In genomic region chr13:41468277-41468676, GRCm38 (mm10) we compare ENCODE assay signal across 24 mouse cellular contexts. TPM values are rescaled to one million over a fixed set of nuclear protein-coding genes. Genes with fewer than 3 reads are reported as not detected.
DNase-seq lines count a peak whose midpoint lies in the region; ATAC-seq and TF ChIP-seq lines count a peak whose summit lies in the region.
"Had no signal": no experiment of that assay in that cellular context is flagged by ENCODE, and none has a peak within 500 bp of the region (broad histone marks: within the 10 kb centered on the region; RNA-seq: fewer than 3 reads in every experiment).

No protein-coding gene starts in this region.

- no peaks in the 10 kb centered on the region for H3K27me3 ChIP-seq in liver, postnatal 0 days (ENCODE audit: insufficient read depth, low read length)
- H3K27me3 ChIP-seq in liver, embryonic 11.5 days (replicated peaks; ENCODE audit: control insufficient read depth, insufficient read depth, low read length): no peaks in the 10 kb centered on the region
- H3K27me3 ChIP-seq: embryonic facial prominence, embryonic 15.5 days; limb, embryonic 12.5 days; midbrain, embryonic 13.5 days had no signal

- no peak for DNase-seq in liver, postnatal 0 days
- no peak for DNase-seq in liver, embryonic 11.5 days (ENCODE audit: low spot score)
- DNase-seq in adipocyte (ENCODE audit: low spot score): peak; percentile 60
- no peak for DNase-seq in left cerebral cortex, postnatal 36 days (ENCODE audit: low spot score in 2 of 2)
- no peak for DNase-seq in right cerebral cortex, postnatal 14 days
- DNase-seq: adrenal gland, postnatal 10 days; cerebellum, adult 11 months; cerebellum, adult 9-11 months; gastrocnemius, postnatal 10 days; heart, adult 11 months; heart, postnatal 14 days; kidney, adult 18-20 months; right cerebral cortex, postnatal 25 days; spleen, adult 18-20 months; thymus, postnatal 14 days had no signal

- 63% methylated on average over 5 of the region's 5 CpGs for WGBS in liver, postnatal 0 days (ENCODE audit: insufficient replicate concordance)
- 73% methylated on average over 5 of the region's 5 CpGs for WGBS in liver, embryonic 11.5 days

- H3K4me2 ChIP-seq in liver, postnatal 0 days (ENCODE audit: low read depth, low read length): no peak overlapping the region
- H3K4me2 ChIP-seq in liver, embryonic 11.5 days: no peak overlapping the region
- H3K4me2 ChIP-seq: embryonic facial prominence, embryonic 15.5 days; heart, embryonic 13.5 days; limb, embryonic 12.5 days; midbrain, embryonic 13.5 days had no signal

- TF ChIP-seq EP300 in liver, postnatal 0 days (IDR thresholded peaks at IDR 0.05; ENCODE audit: low read depth): peak; percentile 40; the same call in 1 of the 2 replicates

- TF ChIP-seq CTCF in liver, postnatal 0 days (IDR thresholded peaks at IDR 0.05; ENCODE audit: low read depth): no peak

- H3K27ac ChIP-seq in liver, postnatal 0 days (ENCODE audit: low read depth): peak overlapping the region; percentile 53; the same call in 1 of the 2 replicates
- no peak overlapping the region for H3K27ac ChIP-seq in liver, embryonic 11.5 days (ENCODE audit: low read depth, low read length)
- peak overlapping the region; percentile 99 for H3K27ac ChIP-seq in brown adipose tissue, adult 24 weeks (replicated peaks; ENCODE audit: low read depth, low read length)
- H3K27ac ChIP-seq: embryonic facial prominence, embryonic 15.5 days; heart, embryonic 13.5 days; limb, embryonic 12.5 days; liver, embryonic 14.5 days; midbrain, embryonic 13.5 days had no signal

- intact Hi-C loops in left cerebral cortex, postnatal 36 days (cut with DNase I): no loop called here

- ATAC-seq in liver, postnatal 0 days: no peak
- ATAC-seq in liver, embryonic 11.5 days (replicated peaks; ENCODE audit: low FRiP score): no peak
- ATAC-seq in monocyte, adult 5-6 weeks (replicated peaks; ENCODE audit: insufficient number of reproducible peaks, low FRiP score, low TSS enrichment, poor library complexity, severe bottlenecking): peak; percentile 48
- ATAC-seq: forebrain, embryonic 14.5 days; midbrain, embryonic 13.5 days had no signal

- no peaks in the 10 kb centered on the region for H3K9me3 ChIP-seq in liver, postnatal 0 days (ENCODE audit: low read length)
- no peaks in the 10 kb centered on the region for H3K9me3 ChIP-seq in liver, embryonic 11.5 days (ENCODE audit: control insufficient read depth, low read length)
- H3K9me3 ChIP-seq: embryonic facial prominence, embryonic 15.5 days; heart, embryonic 13.5 days; limb, embryonic 12.5 days; midbrain, embryonic 13.5 days had no signal

- no peak overlapping the region for H3K9ac ChIP-seq in liver, postnatal 0 days (replicated peaks)
- H3K9ac ChIP-seq in liver, embryonic 11.5 days (ENCODE audit: low read depth, low read length): no peak overlapping the region
- H3K9ac ChIP-seq: embryonic facial prominence, embryonic 15.5 days; heart, embryonic 13.5 days; limb, embryonic 12.5 days; liver, embryonic 14.5 days; midbrain, embryonic 13.5 days had no signal

- H3K4me1 ChIP-seq in liver, postnatal 0 days (ENCODE audit: insufficient read depth): peaks cover 5% of the 10 kb centered on the region; the same call in 1 of the 2 replicates
- H3K4me1 ChIP-seq in liver, embryonic 11.5 days (replicated peaks; ENCODE audit: control insufficient read depth, insufficient read depth, low read length): no peaks in the 10 kb centered on the region
- H3K4me1 ChIP-seq in brown adipose tissue, adult 24 weeks (ENCODE audit: control insufficient read depth, insufficient read depth, insufficient read length, low read length): peaks cover 16% of the 10 kb centered on the region
- H3K4me1 ChIP-seq: embryonic facial prominence, embryonic 15.5 days; midbrain, embryonic 13.5 days had no signal

- no peaks in the 10 kb centered on the region for H3K36me3 ChIP-seq in liver, postnatal 0 days (replicated peaks; ENCODE audit: insufficient read depth, low read length)
- H3K36me3 ChIP-seq in liver, embryonic 11.5 days (ENCODE audit: control insufficient read depth, insufficient read depth, low read length): no peaks in the 10 kb centered on the region
- H3K36me3 ChIP-seq: embryonic facial prominence, embryonic 15.5 days; heart, embryonic 13.5 days; limb, embryonic 12.5 days; midbrain, embryonic 13.5 days had no signal

- no peak overlapping the region for H3K4me3 ChIP-seq in liver, postnatal 0 days (ENCODE audit: low read depth, low read length)
- no peak overlapping the region for H3K4me3 ChIP-seq in liver, embryonic 11.5 days (ENCODE audit: low read depth, low read length)
- no peak overlapping the region for H3K4me3 ChIP-seq in brown adipose tissue, adult 24 weeks (ENCODE audit: insufficient read depth, low read depth, low read length)
- H3K4me3 ChIP-seq: embryonic facial prominence, embryonic 15.5 days; heart, embryonic 13.5 days; limb, embryonic 12.5 days; megakaryocyte, embryonic 14.5 days; midbrain, embryonic 13.5 days had no signal

RNA-seq across cellular contexts. Expression of gene Nedd9, which starts 18.9 kb away (rescaled TPM):
- 6.8 and 6.9 TPM in 2 replicates for polyA plus RNA-seq in liver, postnatal 0 days (2015; fragmentation: Nextera tagmentation; extraction: Ambion mirVana)
- 6.1 TPM in 2 replicates for polyA plus RNA-seq in liver, embryonic 11.5 days (2014; fragmentation: Nextera tagmentation; extraction: Ambion mirVana)
- polyA plus RNA-seq in brown adipose tissue, adult 24 weeks (2012; ENCODE audit: insufficient read depth, insufficient read length, missing spikeins): 4.9 and 7.5 TPM in 2 replicates
- 272 to 357 TPM (median 343 TPM) in 3 replicates for total RNA-seq in monocyte, adult 5-6 weeks (2017)
- total RNA-seq in left cerebral cortex, postnatal 36 days (2021): 1 to 10 TPM; 7.5 to 7.9 TPM
